Mouse (Mus musculus) ovary, postnatal 14 days (tissue): ENCODE results near the gene Nostrin.
A peak's percentile ranks its signal among the peaks of the same experiment; 100 is the strongest.

Experiments
- DNase-seq: peaks from one replicate; pipeline ENCODE4 v3.0.0; 2022; ENCODE audit warnings: low spot score

Nostrin gene

GRCm38 (mm10) chr2:69135661-69136576, at the start of gene Nostrin:
TSS of gene Nostrin (plus strand) at chr2:69135800.
- no peak for DNase-seq

GRCm38 (mm10) chr2:69086505-69087260, 48.9 kb upstream of the Nostrin start:
- no peak for DNase-seq

GRCm38 (mm10) chr2:69095836-69096235, 39.8 kb upstream of the Nostrin start:
- DNase-seq: no peak

GRCm38 (mm10) chr2:69096821-69097220, 38.8 kb upstream of the Nostrin start:
- DNase-seq: no peak

- DNase-seq: no peak
Measured at GRCm38 (mm10) chr2:69097526-69097925, 38.1 kb upstream of the Nostrin start.

GRCm38 (mm10) chr2:69098701-69099100, 36.9 kb upstream of the Nostrin start:
- DNase-seq: no peak

- DNase-seq: no peak
Measured at GRCm38 (mm10) chr2:69099147-69099546, 36.5 kb upstream of the Nostrin start.

- DNase-seq: peak; percentile 31
Measured at GRCm38 (mm10) chr2:69100706-69101105, 34.9 kb upstream of the Nostrin start.

- no peak for DNase-seq
Measured at GRCm38 (mm10) chr2:69103526-69103925, 32.1 kb upstream of the Nostrin start.

GRCm38 (mm10) chr2:69104511-69105145, 31.0 kb upstream of the Nostrin start:
- DNase-seq: no peak

GRCm38 (mm10) chr2:69109246-69109645, 26.4 kb upstream of the Nostrin start:
- DNase-seq: no peak

- no peak for DNase-seq
Measured at GRCm38 (mm10) chr2:69109710-69110109, 25.9 kb upstream of the Nostrin start.

GRCm38 (mm10) chr2:69112609-69113008, 23.0 kb upstream of the Nostrin start:
- no peak for DNase-seq

GRCm38 (mm10) chr2:69113829-69114547, 21.6 kb upstream of the Nostrin start:
- DNase-seq: no peak

- DNase-seq: no peak
Measured at GRCm38 (mm10) chr2:69115921-69116320, 19.7 kb upstream of the Nostrin start.

- no peak for DNase-seq
Measured at GRCm38 (mm10) chr2:69116767-69117166, 18.8 kb upstream of the Nostrin start.

- DNase-seq: no peak
Measured at GRCm38 (mm10) chr2:69118994-69119393, 16.6 kb upstream of the Nostrin start.

GRCm38 (mm10) chr2:69119718-69120117, 15.9 kb upstream of the Nostrin start:
- no peak for DNase-seq

- no peak for DNase-seq
Measured at GRCm38 (mm10) chr2:69121681-69122080, 13.9 kb upstream of the Nostrin start.

- no peak for DNase-seq
Measured at GRCm38 (mm10) chr2:69125425-69125824, 10.2 kb upstream of the Nostrin start.

- DNase-seq: no peak
Measured at GRCm38 (mm10) chr2:69128321-69128720, 7.3 kb upstream of the Nostrin start.

- DNase-seq: no peak
Measured at GRCm38 (mm10) chr2:69128921-69129395, 6.6 kb upstream of the Nostrin start.
